Mouse (Mus musculus): ENCODE measurements around the gene Cd37. TPM values are rescaled to one million over a fixed set of nuclear protein-coding genes. Genes with fewer than 3 reads are reported as not detected.

Gene Cd37
- polyA plus RNA-seq, 1 experiment = 243 TPM

- no peak overlapping the region for H3K4me3 ChIP-seq (ENCODE audit: insufficient read depth, low read length)
- TF ChIP-seq CTCF (IDR thresholded peaks at IDR 0.05; ENCODE audit: low read depth, low read length) = no peak
- TF ChIP-seq POLR2A (IDR thresholded peaks at IDR 0.05; ENCODE audit: borderline replicate concordance, low read depth, low read length) = no peak
- H3K27ac ChIP-seq (ENCODE audit: insufficient read depth, low read depth, low read length) = no peak overlapping the region
- H3K4me1 ChIP-seq (ENCODE audit: control insufficient read depth, insufficient read depth, low read length) = no peaks in the 10 kb centered on the region
Measured at GRCm38 (mm10) chr7:45228548-45228947, 10.4 kb downstream of the Cd37 start.

GRCm38 (mm10) chr7:45226421-45226820 lies 12.5 kb downstream of the Cd37 start:
- Histone ChIP-seq H3K4me3 (ENCODE audit: insufficient read depth, low read length) (no peak overlapping the region), H3K27ac (ENCODE audit: insufficient read depth, low read depth, low read length) (no peak overlapping the region), H3K4me1 (ENCODE audit: control insufficient read depth, insufficient read depth, low read length) (no peaks in the 10 kb centered on the region)
- no peak for TF ChIP-seq POLR2A (IDR thresholded peaks at IDR 0.05; ENCODE audit: borderline replicate concordance, low read depth, low read length)
- no peak for TF ChIP-seq CTCF (IDR thresholded peaks at IDR 0.05; ENCODE audit: low read depth, low read length)

- H3K4me1 ChIP-seq (ENCODE audit: control insufficient read depth, insufficient read depth, low read length) = no peaks in the 10 kb centered on the region
Measured at GRCm38 (mm10) chr7:45224826-45225225, 14.1 kb downstream of the Cd37 start.

GRCm38 (mm10) chr7:45221680-45222079 lies 17.2 kb downstream of the Cd37 start:
- H3K4me1 ChIP-seq (ENCODE audit: control insufficient read depth, insufficient read depth, low read length) = no peaks in the 10 kb centered on the region; the same call in 1 of the 2 replicates
- no peak overlapping the region for H3K27ac ChIP-seq (ENCODE audit: insufficient read depth, low read depth, low read length)
- no peak overlapping the region for H3K4me3 ChIP-seq (ENCODE audit: insufficient read depth, low read length)
- TF ChIP-seq CTCF (IDR thresholded peaks at IDR 0.05; ENCODE audit: low read depth, low read length) (no peak), POLR2A (IDR thresholded peaks at IDR 0.05; ENCODE audit: borderline replicate concordance, low read depth, low read length) (no peak)

More at GRCm38 (mm10) chr7:45224826-45225225, 14.1 kb downstream of the Cd37 start:
- Histone ChIP-seq H3K4me3 (ENCODE audit: insufficient read depth, low read length) (no peak overlapping the region), H3K27ac (ENCODE audit: insufficient read depth, low read depth, low read length) (no peak overlapping the region)
- TF ChIP-seq CTCF (IDR thresholded peaks at IDR 0.05; ENCODE audit: low read depth, low read length) (no peak), POLR2A (IDR thresholded peaks at IDR 0.05; ENCODE audit: borderline replicate concordance, low read depth, low read length) (no peak)

- H3K4me3 ChIP-seq (ENCODE audit: insufficient read depth, low read length) = no peak overlapping the region
- no peaks in the 10 kb centered on the region; the same call in 1 of the 2 replicates for H3K4me1 ChIP-seq (ENCODE audit: control insufficient read depth, insufficient read depth, low read length)
- no peak for TF ChIP-seq POLR2A (IDR thresholded peaks at IDR 0.05; ENCODE audit: borderline replicate concordance, low read depth, low read length)
- no peak for TF ChIP-seq CTCF (IDR thresholded peaks at IDR 0.05; ENCODE audit: low read depth, low read length)
- no peak overlapping the region for H3K27ac ChIP-seq (ENCODE audit: insufficient read depth, low read depth, low read length)
Measured at GRCm38 (mm10) chr7:45216442-45217183, 22.3 kb downstream of the Cd37 start.

- Histone ChIP-seq H3K27ac (ENCODE audit: insufficient read depth, low read depth, low read length) (no peak within 1 kb of the TSS), H3K4me1 (ENCODE audit: control insufficient read depth, insufficient read depth, low read length) (no peaks in the 10 kb centered on the region; the same call in 1 of the 2 replicates), H3K4me3 (ENCODE audit: insufficient read depth, low read length) (no peak within 1 kb of the TSS)
- TF ChIP-seq POLR2A (IDR thresholded peaks at IDR 0.05; ENCODE audit: borderline replicate concordance, low read depth, low read length) = no peak
- TF ChIP-seq CTCF (IDR thresholded peaks at IDR 0.05; ENCODE audit: low read depth, low read length) = no peak
Measured at GRCm38 (mm10) chr7:45215673-45216441, 23.1 kb downstream of the Cd37 start, which contains the start of gene Tead2. Gene Tead2 (plus strand): TSS chr7:45215753.

GRCm38 (mm10) chr7:45213708-45214107 lies 25.2 kb downstream of the Cd37 start:
- TF ChIP-seq CTCF (IDR thresholded peaks at IDR 0.05; ENCODE audit: low read depth, low read length) (no peak), POLR2A (IDR thresholded peaks at IDR 0.05; ENCODE audit: borderline replicate concordance, low read depth, low read length) (no peak)
- no peak overlapping the region for H3K27ac ChIP-seq (ENCODE audit: insufficient read depth, low read depth, low read length)
- no peaks in the 10 kb centered on the region for H3K4me1 ChIP-seq (ENCODE audit: control insufficient read depth, insufficient read depth, low read length)
- H3K4me3 ChIP-seq (ENCODE audit: insufficient read depth, low read length) = no peak overlapping the region

- no peak overlapping the region for H3K4me3 ChIP-seq (ENCODE audit: insufficient read depth, low read length)
- H3K4me1 ChIP-seq (ENCODE audit: control insufficient read depth, insufficient read depth, low read length) = no peaks in the 10 kb centered on the region
- TF ChIP-seq POLR2A (IDR thresholded peaks at IDR 0.05; ENCODE audit: borderline replicate concordance, low read depth, low read length) = no peak
- no peak for TF ChIP-seq CTCF (IDR thresholded peaks at IDR 0.05; ENCODE audit: low read depth, low read length)
- H3K27ac ChIP-seq (ENCODE audit: insufficient read depth, low read depth, low read length) = no peak overlapping the region
Measured at GRCm38 (mm10) chr7:45212356-45212755, 26.6 kb downstream of the Cd37 start.

GRCm38 (mm10) chr7:45211851-45212251 lies 27.1 kb downstream of the Cd37 start, which contains the start of gene Dkkl1:
Gene Dkkl1 (minus strand): TSS chr7:45212147.
- Histone ChIP-seq H3K4me3 (ENCODE audit: insufficient read depth, low read length) (no peak within 1 kb of the TSS), H3K27ac (ENCODE audit: insufficient read depth, low read depth, low read length) (no peak within 1 kb of the TSS), H3K4me1 (ENCODE audit: control insufficient read depth, insufficient read depth, low read length) (no peaks in the 10 kb centered on the region)
- TF ChIP-seq POLR2A (IDR thresholded peaks at IDR 0.05; ENCODE audit: borderline replicate concordance, low read depth, low read length) (no peak), CTCF (IDR thresholded peaks at IDR 0.05; ENCODE audit: low read depth, low read length) (no peak)

- TF ChIP-seq CTCF (IDR thresholded peaks at IDR 0.05; ENCODE audit: low read depth, low read length) (no peak), POLR2A (IDR thresholded peaks at IDR 0.05; ENCODE audit: borderline replicate concordance, low read depth, low read length) (no peak)
- no peak overlapping the region for H3K27ac ChIP-seq (ENCODE audit: insufficient read depth, low read depth, low read length)
- no peaks in the 10 kb centered on the region for H3K4me1 ChIP-seq (ENCODE audit: control insufficient read depth, insufficient read depth, low read length)
- H3K4me3 ChIP-seq (ENCODE audit: insufficient read depth, low read length) = no peak overlapping the region
Measured at GRCm38 (mm10) chr7:45211070-45211469, 27.8 kb downstream of the Cd37 start.

Measured in bone marrow macrophage, adult 2 months (primary cell).